Mouse (Mus musculus): Measurements from ENCODE around the gene Entpd4b. TPM values are rescaled to one million over a fixed set of nuclear protein-coding genes. Genes with fewer than 3 reads are reported as not detected.
"Not testable (repeated sequence)": the region's sequence is repeated elsewhere in the genome, so short reads cannot be mapped to it uniquely, and the experiment has no call there.

Entpd4b gene
- polyA plus RNA-seq, 1 experiment from 2014 or later: 18.8 TPM

DNA sequence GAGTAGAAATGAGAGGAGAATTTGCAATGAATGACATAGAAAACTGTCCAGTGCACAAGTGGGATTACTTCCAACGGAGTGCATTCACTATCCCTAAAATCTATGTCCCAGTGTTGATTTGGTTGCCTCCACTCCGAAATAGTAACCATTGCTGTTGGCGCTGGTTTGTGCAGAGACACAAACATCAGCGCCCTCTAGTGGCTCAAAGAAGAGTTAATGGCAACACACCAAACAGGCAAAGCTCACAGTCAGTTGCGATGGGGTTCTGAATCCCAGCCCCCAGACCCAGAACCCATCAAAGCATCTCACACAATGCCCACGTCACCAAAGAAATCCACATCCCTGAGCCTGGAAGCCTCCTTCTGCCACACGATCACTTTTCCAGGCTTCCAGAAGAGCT is 11.2 kb upstream of the Entpd4b start:
- not testable (repeated sequence) for ATAC-seq (replicated peaks; ENCODE audit: insufficient number of reproducible peaks, low FRiP score, low TSS enrichment)

DNA sequence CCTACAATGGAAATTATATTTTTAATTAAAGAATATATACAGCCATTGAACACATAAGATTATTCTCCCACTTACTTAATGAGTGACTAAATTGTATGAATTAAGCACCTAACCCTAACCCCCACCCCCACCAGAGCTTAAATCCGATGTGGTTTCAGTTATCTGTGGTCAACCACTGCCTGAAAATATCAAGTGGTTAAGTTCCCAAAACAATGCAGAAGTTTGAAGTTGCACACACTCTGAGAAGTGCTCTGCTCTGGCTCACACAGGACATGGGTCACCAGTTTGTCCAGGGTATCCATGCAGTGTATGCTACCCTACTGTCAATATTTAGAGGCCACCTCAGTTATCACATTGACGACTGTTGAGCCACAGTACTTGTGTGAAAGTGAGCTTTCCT is 10.2 kb upstream of the Entpd4b start:
- H3K9ac ChIP-seq (ENCODE audit: low read depth, low read length); H3K27me3 ChIP-seq (ENCODE audit: control insufficient read depth, insufficient read depth, low read length); H3K4me3 ChIP-seq (ENCODE audit: low read depth, low read length); H3K27ac ChIP-seq (ENCODE audit: low read depth, low read length); ATAC-seq (replicated peaks; ENCODE audit: insufficient number of reproducible peaks, low FRiP score, low TSS enrichment); H3K4me2 ChIP-seq; H3K4me1 ChIP-seq (ENCODE audit: control insufficient read depth, insufficient read depth, low read length); H3K9me3 ChIP-seq (replicated peaks; ENCODE audit: control insufficient read depth, low read length); H3K36me3 ChIP-seq (ENCODE audit: control insufficient read depth, insufficient read depth, low read length): not testable (repeated sequence)
- WGBS (ENCODE audit: insufficient replicate concordance): no CpG with 5 or more reads among the region's 2 CpGs

More for the DNA sequence above, 11.2 kb upstream of the Entpd4b start:
- no CpG with 5 or more reads among the region's 7 CpGs for WGBS (ENCODE audit: insufficient replicate concordance)
- H3K9ac ChIP-seq (ENCODE audit: low read depth, low read length); H3K27ac ChIP-seq (ENCODE audit: low read depth, low read length); H3K4me1 ChIP-seq (ENCODE audit: control insufficient read depth, insufficient read depth, low read length); H3K9me3 ChIP-seq (replicated peaks; ENCODE audit: control insufficient read depth, low read length); H3K4me2 ChIP-seq; H3K36me3 ChIP-seq (ENCODE audit: control insufficient read depth, insufficient read depth, low read length); H3K4me3 ChIP-seq (ENCODE audit: low read depth, low read length); H3K27me3 ChIP-seq (ENCODE audit: control insufficient read depth, insufficient read depth, low read length): not testable (repeated sequence)

DNA sequence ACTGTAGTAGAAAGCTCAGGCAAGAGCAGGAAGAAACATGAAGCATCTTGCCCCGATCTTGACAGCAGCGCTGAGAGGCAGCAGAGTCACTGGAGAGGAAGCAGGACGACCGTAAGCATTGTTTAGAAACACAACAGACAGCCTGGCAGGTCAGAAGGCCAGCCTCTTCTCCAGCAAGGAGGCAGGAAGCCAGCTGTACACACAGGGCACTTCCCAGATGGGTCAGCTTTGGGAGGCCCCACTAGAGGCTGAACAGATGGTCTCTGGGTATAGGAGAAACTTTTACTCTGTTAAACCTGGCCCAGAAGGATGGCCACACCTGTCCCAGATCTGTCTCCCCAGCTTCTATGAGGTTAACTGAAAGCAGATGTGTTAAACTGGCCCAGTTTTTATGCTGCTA is 7.9 kb upstream of the Entpd4b start:
- not testable (repeated sequence) for H3K9me3 ChIP-seq (replicated peaks; ENCODE audit: control insufficient read depth, low read length); H3K4me2 ChIP-seq; ATAC-seq (replicated peaks; ENCODE audit: insufficient number of reproducible peaks, low FRiP score, low TSS enrichment); H3K9ac ChIP-seq (ENCODE audit: low read depth, low read length); H3K27ac ChIP-seq (ENCODE audit: low read depth, low read length); H3K4me3 ChIP-seq (ENCODE audit: low read depth, low read length); H3K27me3 ChIP-seq (ENCODE audit: control insufficient read depth, insufficient read depth, low read length); H3K4me1 ChIP-seq (ENCODE audit: control insufficient read depth, insufficient read depth, low read length); H3K36me3 ChIP-seq (ENCODE audit: control insufficient read depth, insufficient read depth, low read length)
- WGBS (ENCODE audit: insufficient replicate concordance): no CpG with 5 or more reads among the region's 4 CpGs

DNA sequence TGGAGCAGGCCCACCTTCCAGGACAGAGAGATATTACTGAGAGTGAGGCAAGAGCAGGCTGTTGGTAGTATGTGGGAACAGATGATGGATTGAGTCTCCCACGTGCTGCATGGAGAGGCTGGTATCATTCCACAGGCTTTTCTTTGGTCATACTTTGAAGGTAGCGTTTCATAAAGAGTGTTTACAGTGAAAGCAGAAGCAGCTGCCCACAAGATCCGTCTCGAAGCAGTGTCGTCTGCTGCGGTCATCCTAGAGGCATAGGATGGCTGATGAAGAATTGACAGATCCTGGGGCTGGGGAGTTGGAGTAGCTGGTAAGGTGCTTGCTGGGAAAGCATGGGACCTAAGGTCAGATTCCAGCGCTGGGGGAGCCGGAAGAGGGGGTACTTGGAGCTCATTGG is 1.6 kb downstream of the Entpd4b start:
- H3K27ac ChIP-seq (ENCODE audit: low read depth, low read length); ATAC-seq (replicated peaks; ENCODE audit: insufficient number of reproducible peaks, low FRiP score, low TSS enrichment); H3K9ac ChIP-seq (ENCODE audit: low read depth, low read length); H3K9me3 ChIP-seq (replicated peaks; ENCODE audit: control insufficient read depth, low read length); H3K4me1 ChIP-seq (ENCODE audit: control insufficient read depth, insufficient read depth, low read length); H3K4me2 ChIP-seq; H3K4me3 ChIP-seq (ENCODE audit: low read depth, low read length); H3K36me3 ChIP-seq (ENCODE audit: control insufficient read depth, insufficient read depth, low read length); H3K27me3 ChIP-seq (ENCODE audit: control insufficient read depth, insufficient read depth, low read length): not testable (repeated sequence)
- WGBS (ENCODE audit: insufficient replicate concordance): no CpG with 5 or more reads among the region's 8 CpGs

DNA sequence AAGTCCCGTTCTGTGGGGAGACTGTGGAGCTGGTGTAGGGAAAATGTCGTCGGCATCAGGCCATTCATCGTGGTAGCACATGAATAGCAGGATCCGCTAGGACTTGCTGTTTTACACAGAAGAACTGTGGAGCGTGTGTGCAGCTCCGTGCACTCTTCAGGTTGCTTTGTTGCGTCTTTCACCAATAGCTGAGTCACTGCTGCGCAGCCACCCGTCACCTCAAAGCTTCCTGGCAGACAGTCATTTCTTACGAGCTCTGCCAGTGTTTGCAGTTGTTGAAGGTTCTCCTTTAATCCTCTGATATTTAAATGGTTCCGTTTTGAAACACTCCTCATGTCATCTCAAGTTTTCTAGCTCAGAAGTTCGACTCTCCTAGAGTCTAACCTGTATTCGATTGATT is 2.3 kb downstream of the Entpd4b start:
- H3K9ac ChIP-seq (ENCODE audit: low read depth, low read length); H3K27ac ChIP-seq (ENCODE audit: low read depth, low read length); H3K4me3 ChIP-seq (ENCODE audit: low read depth, low read length); H3K4me1 ChIP-seq (ENCODE audit: control insufficient read depth, insufficient read depth, low read length); ATAC-seq (replicated peaks; ENCODE audit: insufficient number of reproducible peaks, low FRiP score, low TSS enrichment); H3K27me3 ChIP-seq (ENCODE audit: control insufficient read depth, insufficient read depth, low read length); H3K9me3 ChIP-seq (replicated peaks; ENCODE audit: control insufficient read depth, low read length); H3K36me3 ChIP-seq (ENCODE audit: control insufficient read depth, insufficient read depth, low read length); H3K4me2 ChIP-seq: not testable (repeated sequence)
- WGBS (ENCODE audit: insufficient replicate concordance): no CpG with 5 or more reads among the region's 14 CpGs

Other genes starting within 250 kb of the Entpd4b start
- gene Gm16867, start 52.1 kb upstream of the Entpd4b start, polyA plus RNA-seq (2014; fragmentation: Nextera tagmentation; extraction: Ambion mirVana): not detected in 2 replicates
- not detected in 2 replicates for gene Gm27179, start 42.9 kb upstream of the Entpd4b start, polyA plus RNA-seq (2014; fragmentation: Nextera tagmentation; extraction: Ambion mirVana)